Mouse (Mus musculus) E14TG2a.4 (cell line): Measurements from ENCODE around the gene Afm.

Source experiments
- H3K27me3 ChIP-seq: 2 replicates; pipeline ENCODE4 v1.6.1; 2014; ENCODE audit warnings: low read length, control low read depth; ENCODE audit not compliant: insufficient read depth
- H3K36me3 ChIP-seq: 2 replicates; pipeline ENCODE4 v1.6.1; 2014; ENCODE audit warnings: low read length, control low read depth; ENCODE audit not compliant: insufficient read depth
- H3K4me1 ChIP-seq: replicated peaks from 2 replicates; pipeline ENCODE4 v1.6.1; 2014; ENCODE audit warnings: low read depth, low read length, control low read depth
- H3K4me3 ChIP-seq: replicated peaks from 2 replicates; pipeline ENCODE4 v1.5.1; 2014; ENCODE audit warnings: mild to moderate bottlenecking, low read length
- H3K9me3 ChIP-seq: 2 replicates; pipeline ENCODE4 v1.6.1; 2014; ENCODE audit warnings: low read length, control low read depth
- CTCF ChIP-seq: conservative IDR thresholded peaks from 2 replicates; pipeline ENCODE4 v1.5.1; 2014; ENCODE audit warnings: low read length
- NANOG ChIP-seq: IDR thresholded peaks from 2 replicates; pipeline ENCODE4 v1.6.1; 2014; ENCODE audit warnings: borderline replicate concordance, low read length, mixed read lengths
- POU5F1 ChIP-seq: IDR thresholded peaks from 2 replicates; pipeline ENCODE4 v1.6.1; 2014; ENCODE audit warnings: low read length, borderline replicate concordance

Gene Afm

DNA sequence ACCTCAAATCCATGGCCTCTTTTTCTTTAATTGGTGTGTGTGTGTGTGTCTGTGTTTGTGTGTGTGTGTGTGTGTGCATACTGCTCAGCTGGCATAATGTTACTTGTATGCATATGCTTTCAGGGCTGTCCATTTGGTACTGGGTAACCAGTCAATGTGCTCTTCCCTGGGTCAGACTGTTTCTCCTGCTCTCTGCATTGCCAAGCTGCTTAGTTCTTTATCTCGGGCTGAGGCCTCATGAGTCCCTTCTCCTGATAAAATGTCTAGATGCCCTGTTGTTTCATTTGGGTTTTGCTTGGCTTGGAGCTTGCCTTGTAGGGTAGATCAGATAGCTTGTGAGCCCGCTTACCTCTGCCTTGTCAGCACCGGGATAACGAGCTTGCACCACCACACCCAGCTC is 44.1 kb downstream of the Afm start:
- Histone ChIP-seq H3K36me3 (no peaks in the 10 kb centered on the region), H3K9me3 (no peaks in the 10 kb centered on the region), H3K4me3 (no peak overlapping the region), H3K4me1 (no peaks in the 10 kb centered on the region), H3K27me3 (no peaks in the 10 kb centered on the region)
- TF ChIP-seq CTCF (no peak), POU5F1 (no peak), NANOG (no peak)

DNA sequence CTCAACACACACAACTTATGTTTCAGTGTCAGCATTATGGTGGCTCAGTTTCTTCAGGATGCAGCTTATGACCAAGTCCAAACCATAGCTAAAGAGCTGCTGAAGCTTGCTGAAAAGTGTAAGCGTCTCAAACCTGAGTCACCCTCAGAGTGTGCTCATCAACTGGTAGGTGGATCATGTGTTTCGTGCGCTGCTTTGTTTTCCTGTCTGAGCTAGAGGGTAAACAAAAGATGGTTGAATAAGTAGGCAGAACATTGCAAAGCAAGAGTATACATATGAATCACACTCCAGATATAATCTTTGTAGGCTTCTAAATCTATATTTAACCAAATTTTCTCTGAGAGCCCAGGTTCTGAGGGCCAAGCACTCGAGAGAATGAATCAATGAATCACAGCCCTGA is 45.4 kb downstream of the Afm start:
- TF ChIP-seq POU5F1 (no peak), NANOG (no peak), CTCF (no peak)
- no peaks in the 10 kb centered on the region for H3K27me3 ChIP-seq
- H3K4me1 ChIP-seq, result no peaks in the 10 kb centered on the region
- H3K4me3 ChIP-seq, result no peak overlapping the region
- no peaks in the 10 kb centered on the region for H3K36me3 ChIP-seq
- no peaks in the 10 kb centered on the region for H3K9me3 ChIP-seq

DNA sequence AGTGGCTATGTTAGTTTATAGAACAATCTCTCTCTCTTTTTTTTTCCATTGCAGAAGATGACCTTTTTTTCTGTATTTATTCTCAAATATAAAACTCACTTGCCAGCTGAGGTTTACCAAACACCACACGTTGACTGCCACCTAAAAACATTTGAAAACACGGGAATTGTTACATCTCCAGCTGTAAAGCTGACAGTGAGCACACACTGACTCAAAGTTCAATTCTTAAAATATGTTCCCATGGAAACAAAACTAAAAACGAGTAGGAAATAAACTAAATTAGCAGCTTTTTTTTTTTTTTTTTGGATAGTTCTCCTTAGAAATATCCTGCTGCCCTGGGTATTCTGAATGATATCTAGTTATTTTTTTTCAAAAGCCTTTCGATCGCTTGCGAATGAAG is 46.5 kb downstream of the Afm start:
- no peaks in the 10 kb centered on the region for H3K9me3 ChIP-seq
- H3K27me3 ChIP-seq, result no peaks in the 10 kb centered on the region
- no peaks in the 10 kb centered on the region for H3K4me1 ChIP-seq
- TF ChIP-seq POU5F1 (no peak), CTCF (no peak), NANOG (no peak)
- no peaks in the 10 kb centered on the region for H3K36me3 ChIP-seq
- H3K4me3 ChIP-seq, result no peak overlapping the region

- no peaks in the 10 kb centered on the region for H3K9me3 ChIP-seq
- no peaks in the 10 kb centered on the region for H3K27me3 ChIP-seq
- H3K4me1 ChIP-seq, result no peaks in the 10 kb centered on the region
- no peak for TF ChIP-seq NANOG
- TF ChIP-seq CTCF, result no peak
- TF ChIP-seq POU5F1, result no peak
- no peak overlapping the region for H3K4me3 ChIP-seq
- no peaks in the 10 kb centered on the region for H3K36me3 ChIP-seq
Observed at GRCm38 (mm10) chr5:90567788-90568187, 49.1 kb downstream of the Afm start.

GRCm38 (mm10) chr5:90568338-90568737 is 49.6 kb downstream of the Afm start:
- H3K4me3 ChIP-seq, result no peak overlapping the region
- H3K9me3 ChIP-seq, result no peaks in the 10 kb centered on the region
- H3K4me1 ChIP-seq, result no peaks in the 10 kb centered on the region
- no peaks in the 10 kb centered on the region for H3K27me3 ChIP-seq
- TF ChIP-seq POU5F1 (no peak), CTCF (no peak), NANOG (no peak)
- no peaks in the 10 kb centered on the region for H3K36me3 ChIP-seq

DNA sequence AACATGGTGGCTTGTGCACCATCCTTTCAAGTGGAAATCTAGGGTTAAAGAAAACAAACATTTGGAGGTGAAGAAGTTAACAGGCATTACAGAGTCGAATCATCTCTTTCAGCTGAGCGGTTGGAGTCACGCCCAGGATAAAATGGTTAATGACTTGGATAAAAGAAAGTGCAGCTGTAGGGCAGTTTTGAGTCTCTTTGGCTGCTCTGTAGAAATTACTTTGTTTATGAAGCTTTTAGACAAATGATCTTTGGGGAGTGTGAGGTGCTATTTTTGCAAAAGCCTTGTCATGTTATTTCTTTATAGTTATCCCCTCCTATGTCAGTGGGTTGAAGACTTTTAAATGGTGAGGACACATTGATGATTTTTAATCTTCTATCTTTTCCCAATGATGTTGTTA is 52.5 kb downstream of the Afm start:
- Histone ChIP-seq H3K36me3 (no peaks in the 10 kb centered on the region), H3K4me3 (no peak overlapping the region), H3K4me1 (no peaks in the 10 kb centered on the region), H3K27me3 (no peaks in the 10 kb centered on the region), H3K9me3 (no peaks in the 10 kb centered on the region)
- no peak for TF ChIP-seq POU5F1
- TF ChIP-seq CTCF, result no peak
- no peak for TF ChIP-seq NANOG

DNA sequence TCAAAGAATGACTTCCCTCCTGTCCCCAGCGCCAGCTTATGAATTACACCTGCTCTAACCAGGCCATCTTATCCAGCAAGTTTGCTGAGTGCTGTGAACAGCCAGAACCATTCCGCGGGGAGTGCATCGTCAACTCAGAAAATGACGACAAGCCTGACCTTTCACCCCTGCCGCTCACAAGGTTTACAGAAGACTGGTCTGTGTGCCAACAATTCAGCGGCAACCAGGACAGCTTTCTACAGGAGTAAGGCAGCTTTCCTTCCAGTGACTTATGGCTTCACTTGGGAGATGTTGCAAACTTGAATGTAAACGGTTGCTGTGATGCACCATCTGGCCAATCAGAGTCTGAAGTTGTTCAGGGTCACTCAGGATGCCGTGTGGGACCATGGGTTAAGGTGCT is 59.0 kb downstream of the Afm start:
- Histone ChIP-seq H3K4me1 (no peaks in the 10 kb centered on the region), H3K27me3 (no peaks in the 10 kb centered on the region), H3K4me3 (no peak overlapping the region), H3K36me3 (no peaks in the 10 kb centered on the region), H3K9me3 (0 out of 2 replicates have a peak, but pooled peaks cover 5% of the 10 kb centered on the region)
- TF ChIP-seq POU5F1 (no peak), CTCF (no peak), NANOG (no peak)

DNA sequence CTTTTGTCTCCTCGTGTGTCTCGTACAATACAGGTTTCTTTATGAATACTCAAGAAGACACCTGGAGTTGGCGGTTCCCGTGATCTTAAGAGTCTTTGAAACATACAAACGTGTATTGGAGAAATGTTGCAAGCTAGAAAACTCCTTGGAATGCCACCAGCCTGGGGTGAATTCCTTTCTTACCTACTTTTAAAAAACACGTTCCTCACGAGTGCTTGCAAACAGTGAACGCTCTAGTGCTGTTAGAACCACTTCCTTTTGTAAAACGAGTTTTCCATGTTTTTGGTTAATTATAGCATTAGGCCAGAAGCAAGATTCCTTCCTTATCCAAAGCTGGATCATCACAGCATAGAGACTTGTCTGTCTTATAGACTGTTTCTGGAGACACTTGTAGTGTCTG is 60.8 kb downstream of the Afm start:
- no peaks in the 10 kb centered on the region for H3K4me1 ChIP-seq
- no peaks in the 10 kb centered on the region for H3K36me3 ChIP-seq
- H3K4me3 ChIP-seq, result no peak overlapping the region
- TF ChIP-seq CTCF (no peak), NANOG (no peak), POU5F1 (no peak)
- peaks cover 5% of the 10 kb centered on the region; the same call in 1 of the 2 replicates for H3K27me3 ChIP-seq
- 0 out of 2 replicates have a peak, but pooled peaks cover 5% of the 10 kb centered on the region for H3K9me3 ChIP-seq

GRCm38 (mm10) chr5:90582179-90582578 is 63.4 kb downstream of the Afm start:
- Histone ChIP-seq H3K9me3 (0 out of 2 replicates have a peak, but pooled peaks cover 5% of the 10 kb centered on the region), H3K4me3 (no peak overlapping the region), H3K36me3 (no peaks in the 10 kb centered on the region), H3K27me3 (peaks cover 5% of the 10 kb centered on the region; the same call in 1 of the 2 replicates), H3K4me1 (no peaks in the 10 kb centered on the region)
- no peak for TF ChIP-seq CTCF
- no peak for TF ChIP-seq NANOG
- TF ChIP-seq POU5F1, result no peak
